Mouse (Mus musculus): ENCODE results near the gene Dzip1l.

DNA sequence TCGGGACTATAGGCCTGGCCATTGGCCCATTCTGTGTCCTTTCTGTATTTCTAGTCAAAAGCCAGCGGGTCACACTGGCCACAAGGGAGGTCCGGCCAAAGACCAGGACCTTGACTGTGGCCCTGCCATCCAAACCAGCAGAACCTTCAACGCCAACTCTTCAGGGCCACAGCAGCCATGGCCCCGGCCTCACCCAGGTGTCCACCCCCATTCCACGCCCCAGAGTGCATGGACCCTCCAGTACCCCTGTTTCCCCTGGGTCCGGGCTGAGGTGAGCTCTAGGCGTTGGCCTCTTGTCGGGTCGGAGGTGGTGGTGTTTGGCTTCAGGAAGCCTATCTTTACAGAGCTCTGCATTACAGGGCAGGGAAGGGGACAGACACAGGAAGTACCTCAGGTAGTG is 33.6 kb downstream of the Dzip1l start:
- TF ChIP-seq POLR2A (IDR thresholded peaks at IDR 0.05; ENCODE audit: borderline replicate concordance, extremely low read depth, insufficient read depth, insufficient read length, poor library complexity, severe bottlenecking) (no peak), CTCF (IDR thresholded peaks at IDR 0.05; ENCODE audit: borderline replicate concordance, extremely low read depth, insufficient read depth, insufficient read length) (no peak)

Measured in brain, embryonic 14.5 days (tissue).